Mouse (Mus musculus) heart, adult 2 months (tissue): ENCODE measurements around the gene Slc32a1.

Source experiments
- CTCF ChIP-seq: fragments of 200-600 bp; IDR thresholded peaks from 2 replicates; pipeline ENCODE4 v1.8.1; 2022; ENCODE audit warnings: antibody characterized with exemption, mild to moderate bottlenecking, moderate library complexity
- POLR2A ChIP-seq: fragments of 200-500 bp; IDR thresholded peaks from 2 replicates; pipeline ENCODE4 v1.6.1; 2011; ENCODE audit warnings: mild to moderate bottlenecking, low read depth, low read length, control low read depth; ENCODE audit not compliant: insufficient read depth

- TF ChIP-seq CTCF: no peak
- no peak for TF ChIP-seq POLR2A
These were observed 2.2 kb downstream of the Slc32a1 start for GRCm38 (mm10) chr2:158612671-158613250.
